Comparison of ENCODE assay signal across 15 mouse cellular contexts in the genomic region with DNA sequence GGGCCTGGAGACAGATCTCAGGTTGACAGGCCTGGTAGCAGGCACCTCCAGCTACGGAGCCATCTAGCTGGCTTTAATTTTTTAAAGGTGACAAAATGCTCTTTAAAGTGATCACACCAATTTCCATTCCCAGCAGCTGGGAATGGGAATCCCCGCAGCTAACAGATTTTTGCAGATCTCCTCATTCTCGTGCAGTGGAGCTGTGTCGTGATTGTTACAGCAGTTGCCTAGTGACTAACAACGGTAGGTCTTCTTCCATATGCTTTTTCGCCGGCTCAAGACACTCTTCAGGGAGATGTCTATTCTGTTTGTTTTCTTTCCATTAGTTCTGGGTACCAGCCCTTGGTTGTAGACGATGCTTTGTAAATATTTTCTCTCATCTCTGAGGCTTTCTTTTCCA.
"Had no signal": no experiment of that assay in that cellular context is flagged by ENCODE, and none has a peak within 500 bp of the region (broad histone marks: within the 10 kb centered on the region; RNA-seq: fewer than 3 reads in every experiment).

No protein-coding gene starts in this region.

- H3K4me1 ChIP-seq: limb, embryonic 12.5 days; neural tube, embryonic 12.5 days had no signal

- H3K9ac ChIP-seq: limb, embryonic 12.5 days; liver, embryonic 13.5 days; liver, postnatal 0 days; lung, embryonic 15.5 days; neural tube, embryonic 12.5 days; stomach, embryonic 15.5 days had no signal

- ATAC-seq: intestine, postnatal 0 days; liver, postnatal 0 days had no signal

- H3K27ac ChIP-seq: limb, embryonic 12.5 days; liver, embryonic 13.5 days; lung, embryonic 15.5 days; macrophage; neural tube, embryonic 12.5 days; stomach, embryonic 15.5 days had no signal

- H3K4me3 ChIP-seq: limb, embryonic 12.5 days; liver, embryonic 13.5 days; lung, embryonic 15.5 days; megakaryocyte, embryonic 14.5 days; neural tube, embryonic 12.5 days; stomach, embryonic 15.5 days had no signal

- H3K27me3 ChIP-seq: limb, embryonic 12.5 days; liver, embryonic 13.5 days; lung, embryonic 15.5 days; neural tube, embryonic 12.5 days; stomach, embryonic 15.5 days had no signal

- H3K4me2 ChIP-seq: limb, embryonic 12.5 days; liver, embryonic 13.5 days; lung, embryonic 15.5 days; midbrain, embryonic 11.5 days; neural tube, embryonic 12.5 days; stomach, embryonic 15.5 days had no signal

- H3K9me3 ChIP-seq: limb, embryonic 12.5 days; liver, embryonic 13.5 days; lung, embryonic 15.5 days; megakaryocyte, embryonic 14.5 days; neural tube, embryonic 12.5 days; stomach, embryonic 15.5 days had no signal

- H3K36me3 ChIP-seq: limb, embryonic 12.5 days; liver, embryonic 13.5 days; lung, embryonic 15.5 days; neural tube, embryonic 12.5 days; stomach, embryonic 15.5 days had no signal

- DNase-seq: kidney, adult 8-10 months; kidney, postnatal 25 days; liver; liver, embryonic 13.5 days; liver, postnatal 0 days; lung, postnatal 14 days; thymus, postnatal 4 days had no signal
